Mouse (Mus musculus): ENCODE results near the gene Hmx2.

Hmx2 gene

DNA sequence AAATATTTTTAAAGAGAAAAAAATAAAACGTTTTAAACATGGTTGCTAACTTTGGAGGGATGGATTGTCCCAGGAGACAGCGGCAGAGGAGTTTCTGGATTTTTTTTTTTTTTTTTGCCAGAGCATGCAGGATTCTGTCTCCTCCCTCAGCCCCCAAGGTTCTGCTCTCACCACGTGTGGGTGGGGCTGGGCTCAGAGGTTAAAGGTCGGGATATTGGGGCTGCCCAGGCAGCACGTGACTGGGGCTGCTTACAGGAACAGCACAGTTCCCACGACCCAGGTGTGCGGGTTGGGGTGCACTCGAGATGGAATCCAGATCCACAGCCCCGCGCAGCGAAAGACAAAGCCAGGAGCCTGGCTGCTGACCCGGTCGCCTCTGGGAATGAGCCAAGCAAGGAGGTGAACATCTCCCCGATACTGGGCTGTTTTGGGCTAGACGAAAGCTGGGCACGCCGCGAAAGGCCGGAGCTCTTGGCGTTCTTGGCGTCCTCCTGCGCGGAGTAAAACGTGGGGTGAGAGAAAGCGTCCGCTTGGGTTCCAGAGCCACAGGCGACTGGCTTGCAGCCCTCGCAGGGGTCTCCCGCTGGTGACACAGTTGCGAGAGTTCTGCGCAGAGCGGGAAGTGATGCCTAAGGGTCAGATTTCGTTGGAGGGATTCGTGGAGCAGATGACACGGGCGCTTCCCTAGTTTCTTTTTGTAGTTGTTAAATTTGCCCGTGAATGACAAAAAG is 8.1 kb downstream of the Hmx2 start:
- DNase-seq: no peak

DNA sequence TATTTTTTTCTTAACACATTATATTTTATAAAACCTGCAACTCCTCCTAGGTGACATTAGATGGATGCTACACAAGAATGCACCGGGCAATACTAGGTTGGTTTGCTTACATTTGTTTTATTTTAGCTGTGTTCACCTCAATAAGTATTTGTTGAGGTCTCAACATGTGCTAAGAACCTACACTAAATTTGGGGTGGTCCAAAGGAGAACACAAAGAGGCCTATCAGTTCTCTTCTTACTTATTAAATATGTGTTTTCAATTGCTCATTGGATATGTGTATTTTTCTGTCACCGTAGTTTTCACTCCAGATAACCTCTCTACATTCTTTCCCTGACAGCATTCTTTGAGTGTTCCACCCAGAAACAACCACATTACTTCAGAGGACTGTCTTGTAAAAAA is 9.2 kb downstream of the Hmx2 start:
- no peak for DNase-seq

DNA sequence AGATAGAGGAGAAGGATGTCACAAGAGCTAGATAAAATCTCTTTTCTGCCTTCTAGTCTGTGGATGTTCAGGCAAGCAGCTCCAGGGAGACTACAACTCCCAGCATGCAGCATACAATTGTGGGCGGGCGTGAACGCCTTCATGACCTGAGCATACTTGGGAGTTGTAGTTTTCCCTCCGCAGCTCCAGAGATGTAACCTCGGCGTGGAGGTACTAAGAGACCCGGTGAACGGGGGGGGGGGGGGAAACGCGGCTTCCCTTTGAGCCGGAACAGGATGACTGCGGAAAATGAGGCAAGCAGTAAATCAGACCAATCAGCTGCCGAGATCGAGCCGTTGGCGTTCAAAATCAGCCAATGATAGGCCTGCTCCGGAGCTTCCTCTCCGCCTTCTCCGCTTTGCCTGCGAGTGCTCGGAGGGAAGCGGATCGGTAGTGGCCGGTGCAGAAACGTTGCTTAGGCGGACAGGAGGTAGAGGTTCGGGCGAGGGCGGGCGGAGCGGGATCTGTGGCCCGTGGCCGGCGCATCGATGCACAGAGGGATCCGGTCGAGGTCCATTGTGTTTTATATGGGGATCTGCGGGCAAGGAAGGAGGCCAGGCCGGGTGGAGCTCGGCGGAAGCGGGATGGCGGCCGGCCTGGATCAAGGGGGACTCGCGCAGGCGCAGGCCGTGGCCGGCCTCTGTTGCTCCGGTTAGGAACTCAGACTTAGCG is 11.6 kb downstream of the Hmx2 start, which contains the start of gene Bub3:
Gene Bub3 (plus strand): TSS at position 237 of the 711 bp plus-strand sequence.
- DNase-seq: peak; percentile 96

DNA sequence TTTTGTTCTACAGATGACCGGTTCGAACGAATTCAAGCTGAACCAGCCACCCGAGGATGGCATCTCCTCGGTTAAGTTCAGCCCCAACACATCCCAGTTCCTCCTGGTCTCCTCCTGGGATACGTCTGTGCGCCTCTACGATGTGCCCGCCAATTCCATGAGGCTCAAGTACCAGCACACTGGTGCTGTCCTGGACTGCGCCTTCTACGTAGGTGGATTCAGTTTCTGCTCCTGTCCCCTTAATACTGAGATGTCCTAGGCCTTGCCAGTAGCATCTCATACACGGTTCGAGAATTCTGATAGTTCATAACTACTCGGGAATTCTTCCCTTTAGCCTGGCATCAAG is 12.1 kb downstream of the Hmx2 start:
- no peak for DNase-seq

DNA sequence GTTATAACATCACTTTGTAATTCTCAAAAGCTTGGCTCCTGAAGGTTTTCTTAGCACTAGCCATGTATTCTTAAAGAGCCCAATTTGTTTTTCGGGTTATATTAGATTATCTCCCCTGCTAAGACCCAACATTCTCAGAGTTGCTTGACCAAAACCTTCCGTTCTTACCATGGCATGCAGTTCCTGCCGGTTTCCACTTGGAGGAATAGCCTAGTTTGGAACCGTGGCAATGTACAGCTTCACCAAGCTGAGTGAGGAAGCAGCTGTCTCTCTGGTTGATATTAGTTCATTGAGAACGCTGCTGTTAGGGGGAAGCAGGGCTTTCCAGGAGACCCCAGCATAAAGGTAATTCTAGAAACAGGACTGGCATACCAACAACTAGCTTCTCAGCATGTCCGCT is 26.7 kb downstream of the Hmx2 start:
- no peak for DNase-seq

DNA sequence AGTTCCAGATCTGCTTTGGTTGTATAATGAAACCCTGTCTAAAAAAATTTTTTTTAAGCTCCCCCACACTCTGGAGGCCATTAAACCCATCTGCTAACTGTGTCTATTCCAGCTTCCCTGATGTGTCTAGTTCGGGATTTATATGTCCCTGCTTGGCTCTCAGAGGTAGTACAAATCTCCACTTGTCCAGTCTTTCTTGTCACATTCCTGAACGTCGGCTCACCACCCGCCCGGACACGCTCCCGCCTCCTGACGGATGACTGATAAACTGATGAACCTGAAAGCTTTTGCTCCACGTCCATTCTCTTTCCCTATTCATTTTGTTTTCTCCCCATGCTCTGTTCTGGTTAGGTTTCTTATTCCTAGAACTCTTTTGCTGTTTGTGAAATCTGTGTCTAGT is 33.6 kb downstream of the Hmx2 start:
- DNase-seq: no peak

DNA sequence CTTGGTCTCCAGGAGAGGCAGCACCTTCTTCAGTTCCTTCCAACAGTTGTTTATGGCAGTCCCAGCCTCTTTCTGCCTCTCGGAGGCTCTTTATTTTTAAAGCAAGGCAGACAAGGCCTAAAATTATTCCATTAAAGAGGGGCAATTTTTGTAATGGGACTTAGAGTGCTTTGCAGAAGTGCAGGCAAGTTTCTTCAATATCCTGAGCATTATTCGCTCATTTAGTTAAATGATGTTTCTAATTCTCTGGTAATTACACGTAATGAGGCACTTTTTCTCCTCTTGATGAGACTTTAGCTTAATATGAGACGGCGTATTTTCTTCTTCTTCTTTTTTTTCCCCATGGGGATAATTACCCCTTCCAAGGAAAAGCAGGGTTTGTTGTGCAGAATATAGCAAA is 37.0 kb downstream of the Hmx2 start:
- DNase-seq: no peak

DNA sequence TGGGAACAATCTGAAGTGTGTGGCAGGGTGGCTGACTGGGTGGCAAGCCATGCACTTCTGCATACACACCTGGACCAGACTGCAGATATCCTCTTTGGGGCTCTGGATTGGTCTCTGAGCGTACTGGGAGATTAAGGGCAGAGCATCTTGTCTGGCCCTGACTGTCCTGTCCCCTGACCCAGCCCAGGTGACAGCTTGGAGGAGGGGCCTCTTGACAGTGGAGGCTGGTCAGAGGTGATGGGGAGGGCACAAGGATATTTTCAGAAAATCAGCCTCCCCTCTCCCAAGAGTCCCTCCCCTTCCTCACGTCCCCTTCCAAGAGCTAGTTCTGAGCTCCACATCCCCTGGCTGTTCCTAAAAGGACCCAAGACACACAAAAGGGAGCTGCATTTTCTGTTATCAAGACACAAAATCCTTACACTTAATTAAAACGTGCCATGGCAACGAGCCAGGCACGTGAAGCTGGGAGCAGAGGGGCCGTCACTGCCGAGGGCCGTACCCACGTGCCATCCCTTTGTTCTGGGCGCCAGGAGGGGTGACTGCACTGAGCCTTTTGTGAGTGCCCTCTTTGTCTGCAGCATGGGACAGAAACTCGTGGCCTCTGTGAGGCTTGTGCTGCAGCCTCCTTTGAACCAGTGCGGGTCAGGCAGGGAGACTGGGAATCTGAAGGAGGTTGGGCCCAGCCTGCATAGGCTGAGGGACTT is 49.4 kb downstream of the Hmx2 start:
- DNase-seq: no peak

DNA sequence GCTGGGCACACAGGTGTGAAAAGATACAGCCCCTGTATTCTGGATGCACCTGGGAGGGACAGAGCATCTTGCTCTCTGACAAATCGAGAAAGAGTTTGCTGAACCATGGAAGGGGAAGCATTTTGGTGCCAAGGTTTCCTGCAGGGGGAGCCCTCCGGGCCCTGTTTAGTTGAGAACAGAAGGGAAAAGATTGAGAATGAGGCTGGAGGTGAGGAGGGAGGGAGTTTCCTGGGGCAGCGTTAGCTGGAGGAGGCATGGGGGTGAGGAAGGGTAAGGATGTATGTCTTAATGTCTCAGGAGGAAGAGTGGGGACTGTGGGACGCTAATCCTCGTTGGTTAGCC is 49.9 kb downstream of the Hmx2 start:
- DNase-seq: no peak

DNA sequence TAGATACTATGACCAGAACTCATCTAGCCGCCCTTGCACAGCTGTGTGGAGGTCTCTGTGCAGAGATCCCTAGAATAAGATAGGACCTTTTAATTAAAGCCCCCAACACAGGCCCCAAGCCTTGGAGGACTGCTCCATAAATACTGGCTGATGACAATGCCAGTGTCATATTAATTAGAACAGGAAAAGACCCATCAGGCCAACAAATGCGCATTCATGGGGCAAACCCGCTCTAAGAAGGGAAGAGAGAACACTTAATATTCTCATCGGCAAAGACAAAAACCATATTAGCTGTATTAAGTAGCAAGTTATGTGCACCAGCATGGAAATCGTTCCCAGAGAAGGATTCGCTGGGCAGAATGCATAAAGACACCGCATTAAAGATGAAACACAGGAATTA is 53.5 kb downstream of the Hmx2 start:
- no peak for DNase-seq

DNA sequence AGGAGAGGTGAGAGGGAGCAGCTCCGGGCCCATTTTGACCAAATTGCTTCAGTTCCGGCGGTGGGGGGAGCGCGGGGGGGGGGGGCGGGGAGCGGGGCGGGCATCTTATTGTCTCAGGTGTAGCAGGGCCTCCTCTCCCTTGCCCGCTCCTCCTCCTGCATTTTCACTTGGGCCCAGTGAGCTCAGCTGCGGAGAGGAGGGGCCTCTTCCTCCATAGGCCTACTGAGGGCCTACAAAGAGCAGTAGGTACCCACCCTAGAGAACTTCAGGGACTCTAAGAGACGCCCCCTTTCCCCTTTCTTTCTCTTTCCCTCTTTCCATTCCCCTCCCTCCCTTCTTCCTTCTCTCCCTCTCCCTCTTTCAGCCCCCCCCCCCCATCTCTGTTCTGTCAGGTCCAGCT is 54.6 kb downstream of the Hmx2 start:
- DNase-seq: no peak

DNA sequence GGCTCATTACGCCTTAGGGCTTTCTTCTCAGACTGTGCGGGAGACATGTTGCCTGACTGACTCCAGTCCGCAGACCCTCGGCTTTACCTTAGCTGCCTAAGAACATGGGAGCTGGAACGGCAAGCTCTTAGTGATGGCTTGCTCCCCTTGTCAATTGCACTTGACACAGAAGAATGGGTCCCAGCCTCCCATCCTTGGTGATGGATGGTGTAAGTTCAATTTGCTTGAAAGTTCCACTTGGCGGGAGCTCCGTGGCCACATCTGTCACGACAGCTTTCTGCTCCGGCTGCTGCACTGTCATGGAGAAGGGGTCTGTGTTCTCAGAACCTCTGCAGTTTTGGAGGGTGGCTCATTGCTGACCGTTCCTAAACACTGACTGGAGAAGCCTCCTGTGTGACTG is 56.4 kb downstream of the Hmx2 start:
- no peak for DNase-seq

DNA sequence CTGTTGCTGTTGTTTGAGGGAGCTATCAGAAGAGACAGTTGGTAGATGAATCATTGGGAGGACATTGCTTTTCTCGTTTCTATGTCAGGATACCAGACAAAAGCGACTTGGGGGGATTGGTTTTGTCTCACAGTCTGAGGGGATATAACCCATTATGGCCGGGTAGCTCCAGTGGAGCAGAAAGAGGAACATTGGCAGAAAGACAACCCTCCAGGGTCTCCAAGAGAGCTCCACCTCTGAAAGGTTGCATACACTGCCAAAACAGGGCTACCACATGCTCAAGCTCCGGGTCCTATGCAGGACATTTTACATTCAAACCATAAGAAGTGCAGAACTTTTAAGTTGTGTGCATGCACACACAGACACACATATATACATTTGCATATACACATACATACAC is 56.9 kb downstream of the Hmx2 start:
- DNase-seq: no peak
